Mouse (Mus musculus) embryonic facial prominence, embryonic 10.5 days (tissue): ENCODE data around the gene Fbxo6. TPM values are rescaled to one million over a fixed set of nuclear protein-coding genes. Genes with fewer than 3 reads are reported as not detected.

Source experiments
- DNase-seq: peaks from one replicate; pipeline ENCODE4 v3.0.0-alpha.2; 2017; ENCODE audit warnings: low spot score
- H3K27ac ChIP-seq: fragments of 300-500 bp; sonication (generic); replicated peaks from 2 replicates; pipeline ENCODE4 v1.5.1; 2016; ENCODE audit warnings: mild to moderate bottlenecking
- H3K27me3 ChIP-seq: fragments of 300-500 bp; sonication (generic); replicated peaks from 2 replicates; pipeline ENCODE4 v1.6.1; 2016; ENCODE audit warnings: low read depth, mild to moderate bottlenecking; ENCODE audit not compliant: poor library complexity, severe bottlenecking
- H3K36me3 ChIP-seq: fragments of 300-500 bp; sonication (generic); replicated peaks from 2 replicates; pipeline ENCODE4 v1.6.1; 2016; ENCODE audit warnings: mild to moderate bottlenecking, moderate library complexity
- H3K4me1 ChIP-seq: fragments of 300-500 bp; sonication (generic); 2 replicates; pipeline ENCODE4 v1.6.1; 2016
- H3K4me3 ChIP-seq: fragments of 300-500 bp; sonication (generic); 2 replicates; pipeline ENCODE4 v1.5.1; 2016; ENCODE audit warnings: mild to moderate bottlenecking, moderate library complexity
- H3K9me3 ChIP-seq: fragments of 300-500 bp; sonication (generic); 2 replicates; pipeline ENCODE4 v1.6.1; 2016; ENCODE audit warnings: mild to moderate bottlenecking
- WGBS: fragments of 180-500 bp; shearing (Covaris S2); methylation state at CpG from one replicate; pipeline ENCODE4 v1.1.7; 2016; 5-methylcytosine and 5-hydroxymethylcytosine counted together
- polyA plus RNA-seq: library from polyadenylated mRNA; unstranded; fragments of >200 nt; fragmentation: Nextera tagmentation; extraction: Ambion mirVana; gene quantifications from 2 replicates; pipeline ENCODE4 v1.2.1, GENCODE M21; 2016

Gene Fbxo6
- polyA plus RNA-seq, 1 experiment from 2014 or later: 8.3 TPM

DNA sequence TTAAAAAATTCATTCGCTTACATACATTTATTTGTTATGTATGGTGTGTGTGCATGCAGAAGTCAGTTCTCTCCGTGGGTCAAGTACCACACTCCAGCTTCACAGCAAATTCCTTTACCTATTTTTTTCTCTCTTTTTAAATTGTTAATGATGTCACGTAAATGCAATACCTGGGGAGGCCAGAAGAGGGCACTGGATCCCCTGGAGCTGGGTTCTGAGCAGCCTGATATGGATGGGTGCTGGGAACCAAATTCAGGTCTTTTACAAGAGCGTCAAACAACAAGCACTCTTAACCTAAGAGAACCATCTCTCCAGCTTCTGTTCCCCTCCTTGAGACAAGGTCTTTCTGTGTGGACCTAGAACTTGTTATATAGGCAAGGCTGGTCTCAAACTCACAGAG, 35.3 kb downstream of the Fbxo6 start:
- no peak for DNase-seq
- peaks cover 14% of the 10 kb centered on the region for H3K4me1 ChIP-seq
- no peak overlapping the region for H3K27ac ChIP-seq
- no peak overlapping the region for H3K4me3 ChIP-seq
- H3K27me3 ChIP-seq: peaks cover 23% of the 10 kb centered on the region; the same call in 1 of the 2 replicates
- no peaks in the 10 kb centered on the region for H3K36me3 ChIP-seq
- peaks cover 4% of the 10 kb centered on the region; the same call in 1 of the 2 replicates for H3K9me3 ChIP-seq
- WGBS: 72% methylated on average over 4 of the region's 4 CpGs

GRCm38 (mm10) chr4:148115467-148115866, 36.5 kb downstream of the Fbxo6 start:
- Histone ChIP-seq H3K27me3 (peaks cover 16% of the 10 kb centered on the region; the same call in 1 of the 2 replicates), H3K9me3 (peaks cover 4% of the 10 kb centered on the region; the same call in 1 of the 2 replicates), H3K27ac (peak overlapping the region; percentile 72), H3K4me3 (peak overlapping the region; percentile 27; the same call in 1 of the 2 replicates), H3K36me3 (no peaks in the 10 kb centered on the region), H3K4me1 (peaks cover 14% of the 10 kb centered on the region)
- 3% methylated on average over 15 of the region's 15 CpGs for WGBS
- DNase-seq: peak; percentile 75

- H3K9me3 ChIP-seq: peaks cover 4% of the 10 kb centered on the region; the same call in 1 of the 2 replicates
- DNase-seq: peak; percentile 90
- peak overlapping the region; percentile 72 for H3K27ac ChIP-seq
- H3K4me1 ChIP-seq: peaks cover 14% of the 10 kb centered on the region
- H3K4me3 ChIP-seq: 0 out of 2 replicates have a peak overlapping the region, but pooled peaks have one; percentile 27
- WGBS: 3% methylated on average over 15 of the region's 15 CpGs
- H3K36me3 ChIP-seq: no peaks in the 10 kb centered on the region
- H3K27me3 ChIP-seq: peaks cover 16% of the 10 kb centered on the region; the same call in 1 of the 2 replicates
Observed at GRCm38 (mm10) chr4:148114758-148115391, 37.1 kb downstream of the Fbxo6 start.

- Histone ChIP-seq H3K27me3 (peaks cover 16% of the 10 kb centered on the region; the same call in 1 of the 2 replicates), H3K36me3 (no peaks in the 10 kb centered on the region), H3K4me3 (no peak overlapping the region), H3K27ac (no peak overlapping the region), H3K9me3 (peaks cover 4% of the 10 kb centered on the region; the same call in 1 of the 2 replicates), H3K4me1 (peaks cover 26% of the 10 kb centered on the region)
- no peak for DNase-seq
- WGBS: 84% methylated on average over 12 of the region's 12 CpGs
Observed at GRCm38 (mm10) chr4:148112519-148112918, 39.4 kb downstream of the Fbxo6 start.

DNA sequence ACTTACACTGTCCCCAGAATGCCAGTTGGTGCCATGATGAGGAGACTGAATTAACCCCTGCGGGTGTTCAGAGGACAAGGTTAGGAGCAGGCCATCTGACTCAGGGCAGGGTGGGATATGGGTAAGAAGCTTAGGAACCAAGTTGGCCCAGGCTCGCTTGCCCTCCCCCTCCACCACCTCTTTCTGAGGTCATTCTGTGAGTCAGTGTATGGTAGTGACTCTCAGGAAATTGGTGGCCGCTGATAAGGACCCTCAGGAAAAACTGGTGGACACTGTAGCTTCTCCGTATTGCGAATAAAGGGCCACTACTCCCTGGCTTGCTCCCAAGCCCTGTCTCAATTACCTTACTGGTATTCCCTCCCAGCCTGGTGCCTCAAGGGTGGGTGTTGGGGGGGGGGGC, 42.7 kb downstream of the Fbxo6 start:
- no peak overlapping the region for H3K4me3 ChIP-seq
- H3K27me3 ChIP-seq: 0 out of 2 replicates have a peak, but pooled peaks cover 6% of the 10 kb centered on the region
- no peak for DNase-seq
- H3K36me3 ChIP-seq: no peaks in the 10 kb centered on the region
- H3K27ac ChIP-seq: no peak overlapping the region; the same call in 1 of the 2 replicates
- 87% methylated on average over 5 of the region's 5 CpGs for WGBS
- no peaks in the 10 kb centered on the region for H3K9me3 ChIP-seq
- H3K4me1 ChIP-seq: peaks cover 15% of the 10 kb centered on the region

- H3K27ac ChIP-seq: no peak overlapping the region; the same call in 1 of the 2 replicates
- DNase-seq: no peak
- H3K27me3 ChIP-seq: 0 out of 2 replicates have a peak, but pooled peaks cover 2% of the 10 kb centered on the region
- no peaks in the 10 kb centered on the region for H3K9me3 ChIP-seq
- H3K4me3 ChIP-seq: no peak overlapping the region
- 74% methylated on average over 7 of the region's 7 CpGs for WGBS
- peaks cover 15% of the 10 kb centered on the region for H3K4me1 ChIP-seq
- H3K36me3 ChIP-seq: no peaks in the 10 kb centered on the region
Observed at GRCm38 (mm10) chr4:148108565-148109100, 43.3 kb downstream of the Fbxo6 start.

DNA sequence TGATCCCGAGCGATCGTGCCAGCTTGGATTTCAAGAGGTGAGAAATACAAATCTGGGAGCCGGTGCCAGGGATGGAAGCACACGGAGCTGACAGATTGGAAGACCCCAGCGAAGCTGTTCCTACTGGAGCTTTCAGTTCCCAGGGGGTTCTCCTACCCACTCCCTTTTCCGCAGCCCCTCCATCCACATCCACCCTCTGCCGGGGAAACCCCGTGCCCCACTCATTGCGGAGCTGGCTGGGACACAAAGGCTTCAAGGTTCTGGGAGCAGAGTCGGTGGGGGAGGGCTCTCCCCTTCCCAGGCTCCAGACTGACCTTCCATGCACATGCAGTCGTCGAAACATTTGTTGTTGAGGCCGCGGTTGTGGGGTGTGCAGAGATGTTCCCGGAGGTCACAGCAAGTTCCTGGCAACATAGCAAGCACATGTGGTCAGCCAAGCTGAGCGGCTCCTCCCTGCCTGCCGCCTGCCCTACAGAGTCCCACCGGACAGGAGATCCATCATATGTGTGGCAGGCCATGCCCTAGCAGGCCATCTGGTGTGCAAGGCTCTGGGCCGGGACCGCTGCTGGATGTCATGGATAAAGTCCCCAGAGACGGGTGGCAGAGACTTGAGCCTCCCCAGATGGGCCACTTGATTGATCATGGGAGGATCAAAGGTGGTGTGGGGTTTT, 44.2 kb downstream of the Fbxo6 start:
- peaks cover 4% of the 10 kb centered on the region; the same call in 1 of the 2 replicates for H3K27me3 ChIP-seq
- H3K4me1 ChIP-seq: peaks cover 15% of the 10 kb centered on the region
- no peaks in the 10 kb centered on the region for H3K36me3 ChIP-seq
- 73% methylated on average over 22 of the region's 22 CpGs for WGBS
- H3K9me3 ChIP-seq: no peaks in the 10 kb centered on the region
- H3K4me3 ChIP-seq: no peak overlapping the region
- no peak for DNase-seq
- no peak overlapping the region for H3K27ac ChIP-seq

GRCm38 (mm10) chr4:148104146-148104545, 47.8 kb downstream of the Fbxo6 start:
- Histone ChIP-seq H3K27me3 (peaks cover 29% of the 10 kb centered on the region), H3K27ac (no peak overlapping the region), H3K9me3 (no peaks in the 10 kb centered on the region), H3K36me3 (no peaks in the 10 kb centered on the region), H3K4me3 (no peak overlapping the region), H3K4me1 (peaks cover 32% of the 10 kb centered on the region)
- no peak for DNase-seq
- WGBS: 86% methylated on average over 3 of the region's 3 CpGs

DNA sequence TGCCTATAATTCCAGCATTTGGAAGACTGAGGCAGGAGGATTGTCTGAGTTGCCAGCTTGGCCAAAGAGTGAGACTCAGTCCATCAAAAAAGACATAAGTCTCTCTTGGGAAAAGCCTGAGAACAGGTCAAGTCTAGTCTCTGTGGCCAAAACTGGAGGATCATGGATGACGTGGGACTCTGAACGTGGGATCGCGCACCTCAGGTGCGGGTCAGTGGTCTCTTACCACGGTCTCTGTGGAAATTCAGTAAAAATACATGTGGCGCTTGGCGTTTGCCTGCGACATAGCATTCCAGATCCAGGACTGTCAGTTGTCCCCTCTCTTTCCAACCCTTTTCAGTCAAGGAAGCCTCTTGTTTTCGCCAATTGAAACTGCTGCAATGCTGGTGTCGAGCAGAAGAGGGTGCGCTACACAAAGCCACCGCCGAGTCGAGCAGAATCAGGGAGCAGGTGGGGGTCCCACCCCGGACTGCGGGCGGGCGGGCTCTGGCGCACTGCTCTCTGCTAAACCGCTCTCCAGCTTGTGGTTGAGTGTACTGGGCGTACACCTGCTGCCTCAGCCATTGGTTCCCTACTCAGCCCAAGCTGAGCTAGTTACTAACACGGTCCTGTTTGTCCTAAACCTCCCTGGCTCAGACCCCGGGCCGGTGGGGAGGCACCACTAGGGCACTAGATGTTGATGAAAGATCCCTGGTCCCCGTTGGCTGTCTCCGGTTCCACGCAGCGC, 50.0 kb downstream of the Fbxo6 start:
- WGBS: 17% methylated on average over 29 of the region's 29 CpGs
- Histone ChIP-seq H3K4me1 (peaks cover 17% of the 10 kb centered on the region), H3K36me3 (no peaks in the 10 kb centered on the region), H3K9me3 (no peaks in the 10 kb centered on the region), H3K4me3 (peak overlapping the region; percentile 49), H3K27ac (peak overlapping the region; percentile 73), H3K27me3 (peaks cover 31% of the 10 kb centered on the region)
- DNase-seq: peak; percentile 77

DNA sequence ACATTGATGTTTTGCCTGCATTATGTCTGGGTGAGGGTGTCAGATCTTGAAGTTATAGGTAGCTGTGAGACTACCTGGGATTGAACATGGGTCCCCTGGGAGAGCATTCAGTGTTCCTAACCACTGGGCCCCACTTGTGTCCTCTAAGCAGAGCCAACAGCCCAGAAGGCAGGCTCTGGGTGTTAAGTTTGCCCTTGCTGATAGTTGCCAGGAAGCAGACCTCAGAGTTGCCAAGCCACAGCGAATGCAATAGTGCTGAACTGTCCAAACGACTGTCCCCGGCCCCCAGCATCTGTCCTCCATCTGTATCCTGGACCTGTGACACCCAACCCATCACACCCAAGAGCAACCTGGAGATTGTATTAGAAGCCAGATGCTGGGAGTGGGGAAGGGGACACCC, 53.3 kb downstream of the Fbxo6 start:
- Histone ChIP-seq H3K9me3 (no peaks in the 10 kb centered on the region), H3K4me3 (no peak overlapping the region), H3K4me1 (peaks cover 17% of the 10 kb centered on the region), H3K27ac (no peak overlapping the region), H3K27me3 (peaks cover 31% of the 10 kb centered on the region), H3K36me3 (no peaks in the 10 kb centered on the region)
- WGBS: 85% methylated on average over 3 of the region's 3 CpGs
- DNase-seq: no peak

- Histone ChIP-seq H3K4me3 (no peak overlapping the region), H3K27ac (no peak overlapping the region), H3K9me3 (no peaks in the 10 kb centered on the region), H3K4me1 (peaks cover 17% of the 10 kb centered on the region), H3K36me3 (no peaks in the 10 kb centered on the region), H3K27me3 (peaks cover 27% of the 10 kb centered on the region)
- DNase-seq: no peak
- whole genome bisulfite sequencing: 94% methylated on average over 2 of the region's 2 CpGs
Observed at GRCm38 (mm10) chr4:148097936-148098335, 54.0 kb downstream of the Fbxo6 start.
